Mouse (Mus musculus): ENCODE data around the gene Iqgap2.

Gene Iqgap2

DNA sequence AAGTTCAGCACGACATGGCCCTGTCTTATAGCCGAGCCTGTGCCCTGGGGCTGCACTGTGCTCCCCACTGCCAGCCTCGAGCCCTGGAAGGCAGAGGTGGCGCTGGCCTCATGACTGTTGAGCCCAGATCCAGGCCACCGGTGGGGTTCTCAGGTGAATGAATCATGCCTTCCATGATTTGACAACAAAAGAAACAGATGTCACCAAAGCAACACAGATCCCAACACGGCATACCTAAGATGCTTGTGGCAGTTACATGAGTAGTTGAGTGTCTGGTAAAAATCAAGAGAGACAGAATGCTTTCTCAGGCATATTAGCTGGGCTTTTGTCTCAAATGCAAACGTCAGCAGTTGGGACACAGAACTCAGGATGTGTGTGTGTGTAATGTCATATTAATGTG is 248.0 kb downstream of the Iqgap2 start:
- no peak for DNase-seq

DNA sequence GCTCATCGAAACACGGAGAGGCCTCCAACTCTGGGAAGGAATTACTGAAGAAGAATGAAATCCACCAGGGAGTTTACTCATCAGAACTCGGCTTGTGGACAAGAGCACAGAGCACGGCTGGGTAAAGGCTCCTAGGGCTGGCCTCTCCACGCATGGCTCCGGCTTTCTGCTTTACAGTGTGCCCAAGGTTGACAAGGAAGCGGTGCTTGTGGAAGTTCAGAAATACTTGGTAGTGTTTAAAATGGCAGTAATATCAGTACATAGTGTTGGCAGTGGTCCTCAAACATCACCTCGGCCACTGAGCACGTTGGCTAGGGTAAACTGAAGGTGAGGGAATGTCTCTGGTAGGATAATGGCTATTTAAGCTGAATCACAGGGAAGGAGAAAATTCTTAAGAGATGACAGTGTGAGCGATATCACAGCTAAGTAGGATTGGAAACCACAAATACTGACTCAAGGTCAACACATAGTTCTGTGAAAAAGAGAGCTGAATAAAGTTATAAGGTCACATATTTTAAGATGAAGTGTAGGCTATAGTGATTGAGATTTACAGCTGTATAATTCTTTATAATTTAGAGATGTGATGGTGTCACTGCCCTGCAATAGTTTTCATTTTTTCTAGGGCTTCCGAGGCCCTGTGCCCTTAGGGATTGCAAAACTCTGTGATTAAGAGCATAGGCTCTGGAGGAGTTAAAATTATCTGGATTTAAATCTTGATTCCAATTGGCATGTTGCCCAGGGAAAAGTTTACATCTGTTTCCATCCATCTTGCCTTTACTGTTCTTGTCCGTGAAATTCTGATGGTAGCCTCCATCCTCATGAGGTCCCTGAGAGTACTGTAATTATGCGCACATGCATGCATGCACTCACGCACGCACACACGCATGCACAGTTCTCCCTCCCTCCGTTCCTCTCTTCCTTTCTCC is 250.4 kb downstream of the Iqgap2 start:
- no peak for DNase-seq

DNA sequence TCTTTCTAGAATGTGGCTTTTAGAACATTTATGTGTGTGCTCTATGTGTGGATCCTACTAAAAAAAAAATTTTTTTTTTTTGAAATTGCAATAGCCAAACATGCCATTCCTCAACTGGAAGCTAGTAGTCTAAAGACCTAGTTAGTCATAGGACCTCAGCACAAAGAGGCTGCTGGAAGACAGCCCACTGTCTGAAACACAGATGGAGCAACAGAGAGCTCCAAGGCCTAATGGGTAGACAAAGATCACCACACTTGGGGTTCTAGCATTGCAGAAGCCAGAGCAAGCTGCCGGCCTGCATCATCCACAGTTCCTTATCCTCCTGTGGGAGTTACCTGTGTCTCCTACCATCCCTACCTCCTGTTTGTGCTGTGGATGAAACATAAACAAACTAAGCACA is 251.3 kb downstream of the Iqgap2 start:
- DNase-seq: no peak

DNA sequence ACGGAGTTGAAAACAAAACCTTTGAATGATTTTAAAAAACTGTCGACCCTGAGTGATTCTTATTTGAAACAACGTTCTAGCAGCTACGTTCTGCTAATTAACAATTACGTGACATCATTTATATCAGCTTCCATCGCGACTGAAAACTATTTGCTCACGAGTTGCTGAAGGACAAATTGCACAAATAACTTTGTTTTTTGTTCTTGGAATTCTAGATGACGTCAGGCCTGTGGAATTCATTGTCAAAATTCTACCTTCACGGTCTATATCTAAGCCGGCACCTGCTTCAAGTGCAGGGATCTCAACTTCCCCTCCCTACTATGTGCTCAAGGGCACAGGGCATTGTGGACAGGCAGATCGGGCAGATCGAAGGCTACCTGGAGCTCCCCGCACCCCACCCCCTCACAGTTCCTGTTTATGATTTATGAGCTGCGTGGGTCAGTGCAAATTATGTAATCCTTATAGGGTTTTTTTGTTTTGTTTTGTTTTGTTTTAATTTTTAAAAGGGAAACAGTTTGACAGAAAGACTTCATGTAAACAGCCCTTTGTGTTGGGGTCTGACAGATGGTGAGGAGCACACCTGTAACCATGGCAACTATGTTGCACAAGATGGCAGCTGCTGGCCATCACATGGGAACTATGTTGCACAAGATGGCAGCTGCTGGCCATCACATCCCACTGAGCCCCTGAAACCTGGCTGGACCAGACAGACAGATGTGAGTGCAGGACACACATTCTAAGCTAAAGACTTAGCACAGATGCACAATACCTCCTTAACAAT is 252.2 kb downstream of the Iqgap2 start:
- DNase-seq: no peak

DNA sequence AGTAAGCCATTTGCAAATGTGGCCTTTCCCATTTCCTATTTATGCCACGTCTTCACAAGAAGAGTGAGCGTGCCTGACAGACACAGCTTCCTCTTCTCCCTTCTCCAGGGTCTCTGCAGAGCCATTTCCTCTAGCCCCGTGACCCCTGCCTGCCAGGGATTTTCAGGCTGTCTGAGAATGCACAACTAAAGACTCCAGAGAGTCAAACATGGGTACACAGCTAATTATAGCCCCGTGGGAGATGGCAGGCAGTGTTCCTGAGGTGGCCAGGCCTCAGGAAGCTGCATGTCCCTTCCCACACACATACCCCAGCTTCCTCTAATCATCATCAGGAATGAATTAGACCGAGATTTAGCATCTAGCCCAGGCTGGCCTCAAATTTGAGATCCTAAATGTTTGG is 252.8 kb downstream of the Iqgap2 start:
- no peak for DNase-seq

DNA sequence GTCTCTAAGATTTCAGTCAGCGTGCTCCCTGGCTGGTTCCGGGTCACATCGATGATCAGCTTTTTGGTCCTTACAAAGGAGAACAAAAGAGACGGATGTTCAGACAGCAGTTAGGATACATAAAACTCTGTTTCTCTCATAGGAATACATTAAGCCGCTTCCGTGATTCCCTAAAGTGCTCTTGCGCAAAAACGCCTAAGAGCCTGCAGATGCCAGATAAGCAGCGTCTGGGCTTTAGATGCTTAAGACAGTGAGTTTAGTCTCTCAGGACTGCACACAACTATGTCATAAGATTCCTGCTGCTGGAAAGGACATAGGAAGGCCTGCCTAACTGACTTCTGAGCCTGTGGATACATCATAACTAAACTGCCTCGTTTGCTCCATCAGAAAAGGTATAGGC is 254.0 kb downstream of the Iqgap2 start:
- DNase-seq: no peak

DNA sequence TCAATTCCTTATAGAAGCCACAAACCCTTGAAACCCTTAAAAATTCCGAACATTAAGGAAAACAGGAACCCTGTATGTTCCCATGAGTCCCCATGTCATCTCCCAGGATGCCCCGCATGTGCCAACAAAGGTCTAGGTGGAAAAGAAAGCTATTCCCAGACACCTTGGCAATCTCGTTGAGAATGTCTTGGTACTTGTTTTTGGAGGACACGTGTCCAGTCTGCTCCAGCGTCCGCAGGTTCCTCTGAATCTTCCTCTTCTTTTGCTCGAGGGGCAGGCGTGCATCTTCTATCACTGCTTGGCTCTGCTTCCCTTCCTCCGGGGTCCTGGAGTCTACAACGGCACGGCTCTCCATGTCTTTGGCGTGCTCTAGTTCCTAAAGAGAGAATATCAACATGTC is 256.4 kb downstream of the Iqgap2 start:
- no peak for DNase-seq

DNA sequence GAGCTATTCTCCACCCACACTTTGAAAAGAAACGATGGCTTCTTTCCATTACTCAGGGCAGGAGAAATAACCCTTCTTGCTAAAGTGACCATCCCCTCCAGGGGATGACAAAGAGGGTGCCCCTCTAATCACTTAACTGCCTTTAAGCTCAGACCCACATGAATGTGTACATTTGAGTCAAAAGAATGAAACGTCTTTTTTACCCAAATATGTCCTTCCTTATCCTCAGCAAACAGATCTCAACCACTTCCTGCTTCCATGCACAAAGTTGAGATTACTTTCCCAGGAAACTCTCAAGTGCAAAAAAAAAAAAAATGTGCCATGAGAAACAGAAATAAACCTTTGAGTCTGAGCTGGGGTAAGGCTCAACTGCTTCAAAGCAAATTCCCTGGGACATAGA is 257.3 kb downstream of the Iqgap2 start:
- DNase-seq: no peak

DNA sequence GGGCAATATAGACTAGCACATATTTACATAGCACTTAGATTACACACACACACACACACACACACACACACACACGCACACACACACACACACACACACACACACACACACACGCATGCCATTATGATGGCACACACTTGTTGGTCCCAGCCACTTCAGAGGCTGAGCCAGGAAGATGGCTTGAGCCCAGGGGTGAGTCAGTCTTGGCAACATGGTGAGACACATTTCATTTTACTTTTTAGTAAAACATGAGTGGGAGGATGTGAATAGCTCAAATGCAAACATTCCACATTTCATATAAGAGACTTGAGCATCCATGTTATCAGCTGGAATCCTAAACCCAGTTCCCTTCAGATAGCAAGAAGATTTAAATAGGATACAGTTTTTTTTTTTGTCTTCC is 258.3 kb downstream of the Iqgap2 start:
- DNase-seq: no peak

DNA sequence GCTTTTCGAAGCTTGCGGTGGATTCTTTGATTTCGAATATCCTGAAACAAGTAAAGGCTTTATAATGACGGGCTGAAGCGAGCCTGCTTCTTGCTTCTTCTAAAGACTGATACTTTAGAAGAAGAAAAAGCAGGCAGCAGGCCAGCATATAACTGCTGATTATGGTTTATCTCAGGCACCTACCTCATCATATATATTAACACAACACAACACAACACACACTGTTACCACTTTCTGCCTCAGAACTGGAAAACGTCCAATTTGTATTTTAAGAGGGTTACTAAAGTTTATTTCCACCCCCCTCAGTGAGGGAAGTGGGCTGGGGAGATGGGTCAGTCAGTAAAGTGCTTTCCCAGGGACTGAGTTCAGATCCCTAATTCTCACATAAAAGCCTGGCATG is 259.6 kb downstream of the Iqgap2 start:
- DNase-seq: no peak

DNA sequence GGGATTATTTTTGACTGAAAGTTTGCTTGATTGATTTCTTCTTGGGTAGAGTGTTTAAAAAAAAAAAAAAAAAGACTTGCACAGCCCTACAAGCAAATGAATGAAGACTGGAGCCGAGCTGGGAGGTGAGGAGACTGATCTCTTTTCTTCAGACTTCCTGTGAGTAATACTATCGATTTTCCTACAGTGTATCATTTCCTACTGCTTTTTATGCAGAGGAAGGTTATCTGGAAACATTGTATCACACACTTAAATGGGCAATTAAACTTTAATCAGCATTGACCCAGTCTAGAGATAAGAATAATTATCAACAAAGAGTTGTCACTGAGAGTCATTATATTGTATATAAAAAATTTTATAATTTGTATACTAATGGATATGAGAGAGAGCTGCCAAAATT is 261.0 kb downstream of the Iqgap2 start:
- no peak for DNase-seq

DNA sequence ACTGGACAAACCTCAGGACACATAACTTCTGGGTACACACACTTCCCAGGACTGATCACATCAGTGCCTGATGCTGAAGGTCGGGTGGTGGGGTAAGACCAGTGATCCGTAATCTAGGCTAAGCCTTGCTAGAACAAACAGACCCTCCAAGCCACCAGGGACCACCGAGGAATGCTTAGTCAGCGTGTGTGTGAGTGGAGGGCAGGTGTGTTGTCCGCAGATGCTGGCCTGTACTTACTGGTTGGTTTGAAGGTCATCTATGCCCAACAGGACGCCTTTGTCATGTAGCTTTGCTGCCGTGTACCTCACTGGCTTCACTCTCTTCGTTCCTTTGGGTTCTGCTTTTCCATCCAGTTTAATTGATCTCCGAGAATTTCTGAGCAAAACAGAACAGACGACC is 262.0 kb downstream of the Iqgap2 start:
- no peak for DNase-seq

DNA sequence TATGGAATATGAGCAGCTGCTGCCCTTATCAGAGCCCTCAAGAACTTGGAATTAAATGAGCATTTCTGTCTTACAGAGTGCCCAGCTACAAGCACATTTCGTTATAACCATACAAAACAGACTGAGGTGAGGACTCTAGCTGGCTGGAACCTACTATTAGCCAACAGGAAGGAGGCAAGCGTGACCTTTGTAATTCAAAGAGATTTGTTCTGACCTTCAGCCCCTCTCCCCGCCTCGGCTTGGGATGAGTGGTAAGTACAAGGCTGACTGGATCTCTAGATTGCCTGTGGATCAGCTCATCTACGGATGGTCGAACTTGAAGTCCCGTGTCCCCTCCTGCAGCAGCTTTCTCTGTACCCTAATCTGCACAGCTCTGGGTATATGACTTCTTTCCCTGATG is 265.0 kb downstream of the Iqgap2 start:
- DNase-seq: no peak

DNA sequence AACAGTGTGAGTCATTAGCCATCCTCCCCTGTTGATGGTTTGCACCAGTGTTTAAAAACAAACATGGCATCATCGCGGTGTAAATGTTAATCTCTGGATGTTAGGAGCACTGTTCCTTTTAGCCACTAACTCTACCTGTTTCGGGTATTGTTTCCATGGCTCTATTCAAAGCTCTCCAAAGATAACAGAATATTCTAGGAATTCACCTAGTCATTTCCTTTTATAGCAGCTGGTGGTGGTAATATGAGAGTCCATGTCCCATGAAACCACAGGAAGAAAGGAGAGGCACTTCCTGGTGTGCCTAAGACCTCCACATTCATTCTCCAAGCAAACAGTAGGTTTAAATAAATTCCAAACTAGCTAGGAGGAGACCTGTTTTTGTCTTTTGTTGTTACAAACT is 268.7 kb downstream of the Iqgap2 start:
- DNase-seq: no peak

DNA sequence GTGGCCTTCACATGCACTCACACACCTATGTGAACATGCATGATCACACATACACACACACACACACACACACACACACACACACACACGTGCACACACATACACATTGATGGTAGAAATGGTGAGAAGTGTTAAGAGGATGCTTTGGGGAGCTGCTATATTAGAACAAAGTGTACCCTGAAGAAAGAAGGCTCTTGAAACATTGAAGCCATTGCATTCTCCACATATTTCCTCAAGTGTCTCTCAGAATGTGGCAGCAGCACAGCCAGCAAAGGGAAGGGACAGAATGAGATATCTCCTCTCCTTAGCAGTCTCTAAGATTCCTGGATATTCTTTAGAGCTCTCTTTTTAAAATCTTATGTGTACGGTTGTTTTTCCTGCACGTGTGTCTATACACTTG is 270.2 kb downstream of the Iqgap2 start:
- DNase-seq: no peak

DNA sequence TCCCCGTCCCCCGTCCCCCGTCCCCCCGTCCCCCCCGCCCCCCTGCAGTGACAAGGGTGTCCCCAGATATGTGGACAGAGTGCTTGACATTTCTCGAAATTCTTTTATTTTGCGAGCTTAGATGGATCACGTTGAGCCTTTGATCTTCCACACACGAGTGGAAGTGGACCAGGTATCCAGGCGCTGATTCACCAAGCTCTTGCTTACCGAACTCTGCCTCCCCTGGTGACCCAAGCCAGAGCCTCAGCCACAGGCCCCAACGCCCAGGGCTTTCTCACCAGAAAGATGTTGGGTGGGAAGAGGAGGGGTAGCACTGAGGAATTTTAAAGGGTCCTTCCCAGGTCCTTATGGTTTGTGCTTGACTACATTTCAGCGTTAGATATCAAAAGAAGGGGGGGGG is 272.9 kb downstream of the Iqgap2 start:
- no peak for DNase-seq

DNA sequence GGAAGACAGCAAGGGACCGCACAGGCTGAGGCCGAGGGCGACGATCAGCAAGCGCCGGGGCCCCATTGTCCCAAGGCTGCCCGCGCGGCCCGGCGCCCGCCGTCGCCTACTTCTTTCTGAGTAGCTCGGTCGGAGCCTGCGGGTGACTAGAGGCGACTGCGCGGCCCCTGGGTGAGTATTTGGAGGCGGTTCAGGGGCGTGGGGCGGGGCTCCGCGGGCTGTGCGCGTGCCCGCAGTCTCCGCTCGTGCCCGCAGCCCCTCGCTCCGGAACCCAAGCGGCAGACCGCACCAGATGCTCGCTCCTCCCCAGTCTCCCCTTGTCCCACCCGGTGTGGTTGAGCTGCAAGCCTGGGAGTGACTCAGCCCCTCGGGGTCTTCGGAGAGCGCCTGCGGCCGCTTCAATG is 273.4 kb downstream of the Iqgap2 start, which contains the start of gene F2r:
TSS of gene F2r (minus strand) at position 179 of the 404 bp plus-strand sequence.
- DNase-seq: peak; percentile 52

DNA sequence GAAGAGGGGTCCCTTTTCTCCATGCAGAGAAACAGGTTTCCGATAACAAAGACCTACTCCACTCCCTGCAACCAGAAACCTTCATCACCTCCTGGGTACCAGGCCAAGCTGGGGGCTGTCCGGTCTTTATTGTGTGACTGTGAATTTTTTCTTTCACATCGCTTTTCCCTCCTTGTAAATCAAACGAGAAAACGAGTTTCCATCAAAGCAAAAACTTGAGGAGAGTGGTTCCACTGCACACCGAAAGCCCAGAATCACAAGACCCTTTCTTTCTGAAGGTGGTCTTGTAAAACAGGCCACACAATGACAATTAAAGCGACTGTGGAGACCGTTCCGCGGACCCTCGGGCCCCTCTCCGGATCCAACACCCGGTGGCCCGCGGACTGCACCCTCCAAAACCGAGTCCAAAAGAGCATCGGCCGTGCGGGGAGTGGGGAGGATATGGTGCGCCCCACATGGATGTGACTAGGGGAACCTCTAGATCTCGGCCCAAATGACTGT is 274.0 kb downstream of the Iqgap2 start:
- DNase-seq: no peak

DNA sequence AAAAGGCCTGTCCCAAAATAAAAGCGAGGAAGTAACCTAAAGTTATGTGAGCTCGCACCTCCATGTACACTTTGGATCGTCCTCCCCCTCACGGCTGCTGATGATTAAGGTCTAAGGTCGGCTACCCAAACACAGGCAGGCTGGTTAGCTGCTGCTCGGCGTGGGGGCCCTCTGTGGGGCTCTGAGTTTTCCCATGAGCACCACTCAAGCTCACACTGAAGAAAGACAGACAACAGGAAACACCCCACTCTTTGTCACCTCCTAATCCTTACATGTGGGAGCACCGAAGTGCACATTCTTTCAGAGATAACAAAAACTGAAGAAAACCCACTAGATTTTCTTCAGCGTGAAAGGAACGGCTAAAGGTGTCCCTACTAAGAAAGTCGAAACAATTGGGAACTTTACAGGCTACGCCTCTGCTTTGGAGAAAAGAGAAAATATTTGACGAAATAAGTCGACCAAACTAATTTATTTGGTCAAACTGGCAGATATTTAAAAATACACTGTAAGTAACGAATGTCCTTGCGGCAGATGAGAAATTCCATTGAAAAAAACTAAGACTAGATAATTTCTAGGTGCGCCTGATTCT is 274.5 kb downstream of the Iqgap2 start:
- DNase-seq: no peak

DNA sequence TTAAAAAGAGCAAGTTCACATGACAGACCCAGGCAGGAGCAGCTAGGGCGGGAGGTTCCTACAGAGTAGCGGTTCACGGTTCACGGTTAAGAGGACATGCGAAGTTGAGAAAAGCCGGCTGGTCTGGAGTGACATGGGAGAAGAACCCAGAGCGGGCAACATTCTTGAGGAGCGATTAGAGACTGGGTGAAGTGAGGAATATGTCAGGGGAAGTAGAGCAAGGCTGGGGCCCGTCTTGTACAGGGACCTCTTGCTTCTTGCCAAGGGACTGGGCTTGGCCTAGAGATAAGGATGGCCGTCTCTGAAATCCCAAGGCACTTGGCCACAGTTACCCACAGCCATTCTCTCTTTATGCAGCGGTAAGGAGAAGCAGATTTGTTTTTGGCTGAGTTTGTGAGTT is 275.2 kb downstream of the Iqgap2 start:
- no peak for DNase-seq

DNA sequence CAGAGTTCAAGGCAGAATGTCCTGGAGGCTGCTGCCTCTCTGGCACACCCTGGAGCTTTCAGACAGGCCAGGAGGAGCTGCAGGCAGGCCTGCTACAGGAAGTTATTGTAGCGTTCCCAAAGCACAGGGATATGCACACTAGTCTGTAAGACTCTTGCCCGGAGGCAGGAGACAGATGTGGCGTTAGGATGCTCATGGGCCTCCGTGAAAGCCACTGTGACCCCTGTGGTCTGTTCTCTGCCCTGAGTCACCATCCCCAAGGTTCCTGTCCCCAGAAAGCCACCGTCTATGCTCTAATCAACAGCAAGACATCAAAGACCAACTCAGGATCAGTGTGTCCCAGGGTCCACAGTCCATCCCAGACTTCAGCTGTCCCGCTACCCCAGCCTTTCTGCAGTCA is 277.0 kb downstream of the Iqgap2 start:
- no peak for DNase-seq

DNA sequence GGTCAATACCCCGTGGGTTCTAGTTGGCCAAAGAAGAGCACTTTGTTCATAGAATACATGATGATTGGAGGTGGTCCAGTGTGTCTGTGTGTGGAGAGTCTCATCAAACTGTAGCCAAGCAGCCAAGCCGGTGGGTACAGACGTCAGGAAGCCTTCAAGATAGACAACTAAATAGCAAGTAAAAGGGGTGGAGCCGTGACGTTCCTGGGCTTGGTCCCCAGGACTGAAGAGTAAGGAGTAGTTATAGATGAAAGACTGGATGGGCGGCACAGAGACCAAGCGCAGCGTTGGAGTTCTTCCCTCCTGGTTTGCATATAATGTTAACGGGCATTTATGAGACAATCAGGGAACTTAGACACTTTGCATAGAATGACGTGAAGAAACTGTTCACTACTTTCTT is 279.5 kb downstream of the Iqgap2 start:
- DNase-seq: no peak

DNA sequence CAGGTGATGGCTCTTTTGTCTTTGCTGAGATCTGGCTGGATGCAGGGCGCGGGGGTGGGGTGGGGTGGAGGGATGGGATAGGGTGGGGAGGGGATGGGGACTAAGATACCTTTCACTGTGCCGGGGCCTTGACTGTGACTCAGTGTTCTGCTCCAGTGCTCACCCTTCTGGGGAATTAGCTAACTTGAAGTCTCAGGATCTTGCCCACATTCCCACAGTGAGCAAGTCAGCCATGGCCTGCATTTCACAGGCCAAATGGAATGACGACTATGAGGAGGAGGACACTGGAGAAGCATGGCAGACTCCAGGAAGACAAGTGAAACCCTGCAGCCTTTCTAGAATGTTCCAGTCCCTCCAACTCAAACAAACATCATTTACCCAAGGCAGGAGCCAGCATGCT is 280.0 kb downstream of the Iqgap2 start:
- DNase-seq: no peak

Measured in right cerebral cortex, postnatal 25 days (tissue).